Mouse (Mus musculus) heart, embryonic 10.5 days (tissue): ENCODE measurements at regions not wholly inside any gene's neighbourhood (a gene's known extent, or its start where the extent isn't known, plus 50 kb on each side); places are given as distances from the start of the nearest gene placed in this dataset.

Source experiments
- DNase-seq: peaks from one replicate; pipeline ENCODE4 v3.0.0-alpha.2; 2017; ENCODE audit warnings: low spot score
- H3K27ac ChIP-seq: fragments of 300-500 bp; sonication (generic); 2 replicates; pipeline ENCODE4 v1.5.1; 2016; ENCODE audit warnings: mild to moderate bottlenecking
- H3K27me3 ChIP-seq: fragments of 300-500 bp; sonication (generic); 2 replicates; pipeline ENCODE4 v1.6.1; 2016; ENCODE audit warnings: mild to moderate bottlenecking; ENCODE audit not compliant: poor library complexity, insufficient read depth, severe bottlenecking
- H3K36me3 ChIP-seq: fragments of 300-500 bp; sonication (generic); 2 replicates; pipeline ENCODE4 v1.6.1; 2016; ENCODE audit warnings: mild to moderate bottlenecking, moderate library complexity
- H3K4me1 ChIP-seq: fragments of 300-500 bp; sonication (generic); 2 replicates; pipeline ENCODE4 v1.6.1; 2016; ENCODE audit warnings: mild to moderate bottlenecking
- H3K4me3 ChIP-seq: fragments of 300-500 bp; sonication (generic); 2 replicates; pipeline ENCODE4 v1.5.1; 2016; ENCODE audit warnings: mild to moderate bottlenecking, moderate library complexity
- H3K9me3 ChIP-seq: fragments of 300-500 bp; sonication (generic); 2 replicates; pipeline ENCODE4 v1.6.1; 2016; ENCODE audit warnings: mild to moderate bottlenecking, moderate library complexity
- WGBS: fragments of 180-500 bp; shearing (Covaris S2); methylation state at CpG from one replicate; pipeline ENCODE4 v1.1.7; 2016; 5-methylcytosine and 5-hydroxymethylcytosine counted together

DNA sequence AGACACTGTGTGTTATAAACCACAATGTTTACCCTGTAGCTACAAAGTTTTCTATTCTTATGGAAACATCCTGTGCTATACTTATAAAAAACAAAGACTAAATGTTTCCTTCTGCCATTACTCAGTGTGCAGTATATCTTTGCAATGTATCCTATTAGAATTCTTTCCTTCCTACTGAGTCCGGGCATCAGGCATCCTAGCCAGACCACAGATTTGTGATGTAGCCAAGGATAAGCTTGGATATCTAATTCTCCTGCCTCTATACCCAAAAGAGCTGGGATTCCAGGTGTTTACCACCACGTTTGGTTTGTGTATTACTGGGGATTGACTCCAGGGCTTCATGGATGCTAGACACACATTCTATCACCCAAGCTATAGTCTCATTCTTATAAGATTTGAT is 56.0 kb upstream of the Slc22a23 start:
- no peak overlapping the region for H3K4me3 ChIP-seq
- no peaks in the 10 kb centered on the region for H3K36me3 ChIP-seq
- no peak overlapping the region for H3K27ac ChIP-seq
- H3K4me1 ChIP-seq, result peaks cover 3% of the 10 kb centered on the region; the same call in 1 of the 2 replicates
- DNase-seq, result no peak
- H3K9me3 ChIP-seq, result no peaks in the 10 kb centered on the region
- 72% methylated on average over 2 of the region's 2 CpGs for WGBS
- no peaks in the 10 kb centered on the region for H3K27me3 ChIP-seq

DNA sequence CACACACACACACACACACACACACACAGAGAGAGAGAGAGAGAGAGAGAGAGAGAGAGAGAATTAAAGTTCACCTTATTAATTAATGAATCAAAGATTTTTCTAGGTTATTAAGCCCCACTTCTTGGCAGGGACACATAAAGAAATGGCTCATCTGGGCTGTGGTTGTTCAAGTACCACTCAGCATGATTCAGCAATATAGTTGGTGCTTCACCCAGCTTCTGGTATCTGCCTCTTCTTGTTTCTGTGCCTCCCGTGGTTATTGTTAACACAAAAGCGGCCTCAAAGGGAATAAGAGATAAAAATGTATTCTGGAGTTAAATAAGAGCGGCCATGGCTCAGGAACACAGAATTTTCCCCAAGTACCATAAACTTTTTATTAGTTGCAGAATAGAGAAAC is 53.9 kb upstream of the Slc22a23 start:
- 66% methylated on average over 3 of the region's 3 CpGs for WGBS
- no peaks in the 10 kb centered on the region for H3K9me3 ChIP-seq
- H3K36me3 ChIP-seq, result no peaks in the 10 kb centered on the region

DNA sequence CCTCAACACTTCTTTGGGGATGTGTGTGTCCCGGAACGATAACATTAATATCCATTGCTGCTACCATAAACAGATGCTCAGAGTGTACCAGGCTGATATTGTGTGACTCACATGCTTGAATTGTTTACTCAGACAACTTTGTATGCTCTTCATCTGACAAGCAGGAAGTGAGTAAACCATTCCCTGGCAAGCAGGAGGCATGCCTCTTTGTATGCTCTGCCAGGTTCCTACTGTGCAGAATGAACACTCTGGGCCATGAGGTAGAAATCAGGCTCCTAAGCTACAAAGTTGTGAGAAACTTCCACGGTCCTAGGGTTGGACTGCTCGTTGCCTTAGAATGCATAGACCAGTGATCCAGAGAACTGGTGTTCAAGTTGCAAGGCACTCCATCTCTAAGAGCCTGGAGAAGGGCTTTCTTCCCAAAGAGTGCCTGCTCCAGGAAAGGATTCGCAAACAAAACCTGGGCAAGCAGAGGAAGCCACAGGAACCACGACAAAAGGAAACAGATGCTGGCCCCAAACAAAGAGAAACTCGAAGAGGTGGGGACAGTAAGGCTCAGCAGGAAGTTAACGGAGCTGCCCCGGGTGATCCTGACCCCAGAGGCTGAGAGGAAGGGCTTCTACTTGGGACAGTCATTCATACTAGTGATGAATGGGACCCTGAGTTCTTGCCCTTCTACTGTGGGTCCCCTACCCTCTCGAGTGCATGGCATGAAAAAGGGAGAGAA is 53.2 kb upstream of the Slc22a23 start:
- 37% methylated on average over 10 of the region's 10 CpGs for WGBS
- no peaks in the 10 kb centered on the region for H3K36me3 ChIP-seq
- peak overlapping the region; percentile 42; the same call in 1 of the 2 replicates for H3K27ac ChIP-seq
- DNase-seq, result no peak
- H3K9me3 ChIP-seq, result no peaks in the 10 kb centered on the region
- peaks cover 3% of the 10 kb centered on the region; the same call in 1 of the 2 replicates for H3K4me1 ChIP-seq
- H3K4me3 ChIP-seq, result no peak overlapping the region
- no peaks in the 10 kb centered on the region for H3K27me3 ChIP-seq

More for the DNA sequence above, 53.9 kb upstream of the Slc22a23 start:
- Histone ChIP-seq H3K27me3 (no peaks in the 10 kb centered on the region), H3K4me1 (peaks cover 3% of the 10 kb centered on the region; the same call in 1 of the 2 replicates), H3K4me3 (no peak overlapping the region), H3K27ac (no peak overlapping the region)
- no peak for DNase-seq

DNA sequence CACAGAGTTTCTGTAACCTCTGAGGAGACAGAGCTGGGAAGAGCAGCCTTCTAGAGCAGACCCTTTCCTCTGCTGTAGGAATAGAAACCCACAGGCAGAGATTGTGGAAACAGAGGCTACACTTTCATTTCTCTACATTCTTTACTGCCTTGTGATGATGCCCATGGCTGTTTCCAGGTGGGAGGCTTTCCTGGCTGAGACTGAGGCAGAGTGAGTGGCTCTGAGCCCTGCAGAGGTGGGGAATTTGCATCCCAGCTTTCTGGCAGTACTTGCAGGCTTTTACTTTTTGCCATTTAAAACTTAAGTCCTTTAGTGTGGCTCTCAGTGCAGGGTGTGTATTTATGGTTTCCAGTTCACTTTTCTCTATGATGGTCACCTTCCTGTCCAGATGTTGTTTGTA is 50.5 kb upstream of the Slc22a23 start:
- H3K27ac ChIP-seq, result no peak overlapping the region
- peaks cover 11% of the 10 kb centered on the region for H3K4me1 ChIP-seq
- H3K27me3 ChIP-seq, result no peaks in the 10 kb centered on the region
- H3K4me3 ChIP-seq, result no peak overlapping the region
- no peak for DNase-seq
- no peaks in the 10 kb centered on the region for H3K9me3 ChIP-seq
- no peaks in the 10 kb centered on the region for H3K36me3 ChIP-seq

DNA sequence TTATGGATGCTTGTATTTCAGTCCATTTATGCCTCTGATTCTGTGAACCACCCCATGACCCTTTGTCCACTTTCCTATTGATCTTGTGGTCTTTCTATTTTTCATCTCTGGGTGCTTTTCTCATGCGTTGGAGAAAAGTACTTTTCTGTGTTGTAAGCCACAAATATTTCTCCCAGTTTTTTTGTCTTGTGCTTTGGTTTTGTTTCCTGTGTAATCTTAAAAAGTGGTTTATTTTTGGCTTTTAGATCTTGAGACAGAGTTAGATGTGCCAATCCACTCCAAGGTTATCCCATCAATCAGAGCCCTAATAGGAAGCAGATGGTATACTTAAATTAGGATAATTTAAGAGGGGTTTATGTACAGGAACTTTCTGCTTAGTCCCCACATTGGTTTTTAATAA is 50.0 kb upstream of the Slc22a23 start:
- no peaks in the 10 kb centered on the region for H3K27me3 ChIP-seq
- 84% methylated on average over 1 of the region's 1 CpGs for whole genome bisulfite sequencing
- DNase-seq, result no peak
- H3K36me3 ChIP-seq, result no peaks in the 10 kb centered on the region
- peaks cover 11% of the 10 kb centered on the region for H3K4me1 ChIP-seq
- no peak overlapping the region for H3K4me3 ChIP-seq
- H3K27ac ChIP-seq, result no peak overlapping the region
- H3K9me3 ChIP-seq, result no peaks in the 10 kb centered on the region
